Mouse (Mus musculus) heart, embryonic 16.5 days (tissue): ENCODE data around the gene Susd3. TPM values are rescaled to one million over a fixed set of nuclear protein-coding genes. Genes with fewer than 3 reads are reported as not detected.

Experiments
- ATAC-seq: fragments of 200-750 bp; cut with Nextera tagmentation; replicated peaks from 2 replicates; pipeline ENCODE4 v1.8.0; 2017; ENCODE audit warnings: moderate number of reproducible peaks; ENCODE audit not compliant: insufficient read depth, low FRiP score; ENCODE audit errors: extremely low read depth
- H3K27ac ChIP-seq: fragments of 300-500 bp; sonication (generic); 2 replicates; pipeline ENCODE4 v1.5.1; 2014; ENCODE audit warnings: mild to moderate bottlenecking, low read length, control low read depth, moderate library complexity
- H3K27me3 ChIP-seq: fragments of 300-500 bp; sonication (generic); 2 replicates; pipeline ENCODE4 v1.6.1; 2014; ENCODE audit warnings: low read length, mixed read lengths; ENCODE audit not compliant: control insufficient read depth, insufficient read depth
- H3K36me3 ChIP-seq: fragments of 300-500 bp; sonication (generic); 2 replicates; pipeline ENCODE4 v1.6.1; 2014; ENCODE audit not compliant: control insufficient read depth, insufficient read depth
- H3K4me1 ChIP-seq: fragments of 300-500 bp; sonication (generic); 2 replicates; pipeline ENCODE4 v1.6.1; 2014; ENCODE audit warnings: low read length, mixed read lengths; ENCODE audit not compliant: control insufficient read depth, insufficient read depth
- H3K4me2 ChIP-seq: fragments of 300-500 bp; sonication (generic); 2 replicates; pipeline ENCODE4 v1.6.1; 2014; ENCODE audit warnings: low read depth, mild to moderate bottlenecking, control low read depth, low read length
- H3K4me3 ChIP-seq: fragments of 300-500 bp; sonication (generic); 2 replicates; pipeline ENCODE4 v1.5.1; 2014; ENCODE audit warnings: mild to moderate bottlenecking, control low read depth, low read length
- H3K9ac ChIP-seq: fragments of 300-500 bp; sonication (generic); 2 replicates; pipeline ENCODE4 v1.6.1; 2014; ENCODE audit warnings: low read length, control low read depth
- H3K9me3 ChIP-seq: fragments of 300-500 bp; sonication (generic); replicated peaks from 2 replicates; pipeline ENCODE4 v1.6.1; 2016; ENCODE audit warnings: low read length; ENCODE audit not compliant: control insufficient read depth
- WGBS: fragments of 180-500 bp; shearing (Covaris S2); extraction: QIAGEN DNeasy Blood & Tissue Kit; methylation state at CpG from one replicate; pipeline ENCODE4 v1.1.7; 2014; 5-methylcytosine and 5-hydroxymethylcytosine counted together
- polyA plus RNA-seq: library from polyadenylated mRNA; unstranded; fragments of >200 nt; fragmentation: Nextera tagmentation; extraction: Ambion mirVana; gene quantifications from 2 replicates; pipeline ENCODE4 v1.2.1, GENCODE M21; 2015

The Susd3 gene
- polyA plus RNA-seq, 1 experiment from 2014 or later: 1.8 TPM

GRCm38 (mm10) chr13:49249634-49250033 is 1.1 kb upstream of the Susd3 start:
- Histone ChIP-seq H3K36me3 (no peaks in the 10 kb centered on the region), H3K9me3 (no peaks in the 10 kb centered on the region), H3K27ac (no peak overlapping the region), H3K4me2 (no peak overlapping the region), H3K27me3 (peaks cover 13% of the 10 kb centered on the region; the same call in 1 of the 2 replicates), H3K4me3 (no peak overlapping the region), H3K4me1 (peaks cover 23% of the 10 kb centered on the region), H3K9ac (no peak overlapping the region)
- no peak for ATAC-seq
- 73% methylated on average over 2 of the region's 2 CpGs for WGBS

DNA sequence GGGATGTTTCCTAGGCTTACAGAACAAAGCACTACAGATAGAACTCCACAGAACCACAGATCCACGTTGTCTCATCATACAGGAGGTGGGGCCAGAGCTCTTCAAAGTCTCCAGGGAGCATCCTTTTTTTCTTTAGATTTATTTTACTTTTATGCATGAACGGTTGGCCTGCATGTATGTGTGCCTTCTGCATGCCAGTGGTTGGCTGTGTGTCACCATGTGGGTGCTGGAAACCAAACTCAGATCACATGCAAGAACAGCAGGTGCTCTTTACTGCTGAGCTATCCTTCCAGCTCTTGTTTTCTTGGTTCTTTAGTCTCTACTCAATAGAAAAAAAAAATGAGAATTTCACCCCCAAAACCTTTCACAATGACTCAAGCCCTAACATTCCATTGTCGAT is 417 bp upstream of the Susd3 start:
- H3K27me3 ChIP-seq: peaks cover 13% of the 10 kb centered on the region; the same call in 1 of the 2 replicates
- H3K36me3 ChIP-seq: no peaks in the 10 kb centered on the region
- H3K27ac ChIP-seq: no peak overlapping the region
- no peak overlapping the region for H3K9ac ChIP-seq
- 41% methylated on average over 3 of the region's 3 CpGs for WGBS
- H3K4me3 ChIP-seq: no peak overlapping the region
- no peak for ATAC-seq
- no peak overlapping the region for H3K4me2 ChIP-seq
- H3K4me1 ChIP-seq: peaks cover 23% of the 10 kb centered on the region
- H3K9me3 ChIP-seq: no peaks in the 10 kb centered on the region

DNA sequence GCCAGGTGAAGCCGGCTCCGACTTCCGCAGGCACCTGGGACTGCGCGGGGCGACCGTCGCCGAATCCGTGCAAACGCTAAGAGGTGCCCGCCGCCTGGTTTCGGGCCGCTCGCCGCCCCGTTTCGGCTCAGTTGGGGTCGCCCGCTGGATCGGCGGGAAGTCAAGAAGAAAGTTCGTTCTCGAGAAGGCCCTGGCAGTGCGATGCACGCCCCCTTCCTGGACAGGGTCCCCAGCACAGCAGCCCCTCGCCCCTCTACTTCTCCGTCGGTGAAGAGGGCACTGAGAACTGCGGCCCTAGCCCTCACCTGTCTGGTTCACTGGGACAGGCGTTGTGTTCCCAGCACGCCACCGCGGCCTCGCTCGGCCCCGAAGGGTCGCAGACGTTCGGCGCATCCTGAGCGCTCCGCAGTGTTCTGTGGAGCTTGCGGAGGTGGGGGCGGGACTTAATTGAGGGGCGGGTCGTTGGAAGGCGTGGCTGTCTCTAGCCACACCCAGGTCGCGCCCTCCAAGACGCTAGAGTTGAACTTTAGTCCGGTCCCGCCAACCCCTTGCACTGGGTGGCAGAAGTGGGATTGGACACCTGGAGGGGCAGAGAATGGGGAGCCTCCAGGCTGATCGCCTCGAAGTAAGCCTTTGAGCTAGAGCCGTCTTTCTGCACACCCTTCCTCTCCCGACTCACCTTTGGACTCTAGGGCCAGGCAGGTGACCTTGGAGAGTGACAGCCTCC is 603 bp downstream of the Susd3 start:
- Histone ChIP-seq H3K4me1 (peaks cover 23% of the 10 kb centered on the region), H3K9ac (peak overlapping the region; percentile 56), H3K9me3 (no peaks in the 10 kb centered on the region), H3K4me2 (peak overlapping the region; percentile 83), H3K27ac (no peak overlapping the region), H3K4me3 (peak overlapping the region; percentile 55), H3K36me3 (no peaks in the 10 kb centered on the region), H3K27me3 (peaks cover 13% of the 10 kb centered on the region; the same call in 1 of the 2 replicates)
- WGBS: 3% methylated on average over 58 of the region's 58 CpGs
- ATAC-seq: peak; percentile 30; the same call in 1 of the 2 replicates

- Histone ChIP-seq H3K4me3 (peak overlapping the region; percentile 55), H3K4me2 (peak overlapping the region; percentile 83), H3K9ac (peak overlapping the region; percentile 56), H3K27ac (no peak overlapping the region), H3K9me3 (no peaks in the 10 kb centered on the region), H3K4me1 (peaks cover 23% of the 10 kb centered on the region), H3K36me3 (no peaks in the 10 kb centered on the region), H3K27me3 (peaks cover 13% of the 10 kb centered on the region; the same call in 1 of the 2 replicates)
- WGBS: 42% methylated on average over 12 of the region's 12 CpGs
- no peak for ATAC-seq
Observed at GRCm38 (mm10) chr13:49247232-49247739, 1.2 kb downstream of the Susd3 start.

DNA sequence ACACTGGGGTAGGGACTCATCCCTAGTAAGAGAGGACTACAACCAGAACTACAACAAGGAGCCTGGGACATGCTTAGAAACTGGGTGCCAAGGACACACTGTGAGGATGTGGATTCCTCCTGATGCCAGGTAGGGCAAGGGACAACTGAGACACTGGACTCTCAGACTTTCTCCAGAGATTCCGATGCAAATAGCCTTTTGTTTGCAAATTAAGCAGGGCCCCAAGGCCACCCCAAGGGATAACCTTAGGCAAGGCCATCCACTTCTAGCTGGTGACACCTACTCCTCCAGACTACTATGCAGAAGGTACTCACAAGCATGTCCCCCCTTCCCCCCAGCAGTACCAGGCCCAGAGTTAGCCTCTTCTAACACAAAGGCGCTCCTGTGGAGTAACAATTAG is 1.9 kb downstream of the Susd3 start:
- H3K9me3 ChIP-seq: no peaks in the 10 kb centered on the region
- H3K36me3 ChIP-seq: no peaks in the 10 kb centered on the region
- no peak for ATAC-seq
- H3K4me2 ChIP-seq: no peak overlapping the region
- 82% methylated on average over 2 of the region's 2 CpGs for WGBS
- H3K4me3 ChIP-seq: no peak overlapping the region
- peaks cover 13% of the 10 kb centered on the region; the same call in 1 of the 2 replicates for H3K27me3 ChIP-seq
- H3K4me1 ChIP-seq: peaks cover 23% of the 10 kb centered on the region
- H3K9ac ChIP-seq: no peak overlapping the region
- H3K27ac ChIP-seq: no peak overlapping the region

GRCm38 (mm10) chr13:49246011-49246410 is 2.5 kb downstream of the Susd3 start:
- Histone ChIP-seq H3K4me3 (no peak overlapping the region), H3K9ac (no peak overlapping the region)
- ATAC-seq: peak; percentile 24; the same call in 1 of the 2 replicates

DNA sequence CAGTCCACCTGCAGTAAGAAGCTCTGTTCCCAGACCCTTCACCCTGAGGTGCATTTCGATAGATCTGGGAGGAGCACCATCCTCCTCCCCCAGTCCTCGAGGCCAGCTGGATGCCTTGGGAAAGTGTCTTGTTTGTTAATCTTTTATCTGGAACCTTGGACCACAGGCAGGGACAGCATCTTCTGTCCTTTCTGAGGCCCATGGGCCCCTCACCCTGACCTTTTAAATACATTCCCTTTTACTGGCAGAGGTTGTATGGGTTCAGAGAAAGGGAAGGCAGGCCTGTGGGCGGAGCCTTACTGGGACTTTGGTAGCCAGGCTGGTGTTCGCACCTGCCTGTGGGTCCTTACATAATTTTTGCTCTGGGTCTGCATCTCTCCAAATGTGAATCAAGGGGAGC is 3.3 kb downstream of the Susd3 start:
- 63% methylated on average over 4 of the region's 4 CpGs for WGBS
- peaks cover 13% of the 10 kb centered on the region; the same call in 1 of the 2 replicates for H3K27me3 ChIP-seq
- no peaks in the 10 kb centered on the region for H3K9me3 ChIP-seq
- H3K27ac ChIP-seq: no peak overlapping the region
- H3K36me3 ChIP-seq: no peaks in the 10 kb centered on the region
- ATAC-seq: no peak
- H3K4me3 ChIP-seq: no peak overlapping the region
- H3K4me1 ChIP-seq: peaks cover 23% of the 10 kb centered on the region
- no peak overlapping the region for H3K9ac ChIP-seq
- no peak overlapping the region for H3K4me2 ChIP-seq

More at GRCm38 (mm10) chr13:49246011-49246410, 2.5 kb downstream of the Susd3 start:
- Histone ChIP-seq H3K9me3 (no peaks in the 10 kb centered on the region), H3K4me1 (peaks cover 23% of the 10 kb centered on the region), H3K36me3 (no peaks in the 10 kb centered on the region), H3K27me3 (peaks cover 13% of the 10 kb centered on the region; the same call in 1 of the 2 replicates), H3K27ac (no peak overlapping the region), H3K4me2 (no peak overlapping the region)
- WGBS: 35% methylated on average over 3 of the region's 3 CpGs

GRCm38 (mm10) chr13:49243492-49243891 is 5.0 kb downstream of the Susd3 start:
- WGBS: 94% methylated on average over 2 of the region's 2 CpGs
- Histone ChIP-seq H3K27ac (no peak overlapping the region), H3K4me3 (no peak overlapping the region), H3K36me3 (no peaks in the 10 kb centered on the region), H3K9me3 (no peaks in the 10 kb centered on the region), H3K4me1 (peaks cover 20% of the 10 kb centered on the region), H3K4me2 (no peak overlapping the region), H3K9ac (no peak overlapping the region), H3K27me3 (peaks cover 11% of the 10 kb centered on the region; the same call in 1 of the 2 replicates)
- ATAC-seq: no peak
